Mouse (Mus musculus) kidney, postnatal 0 days (tissue): ENCODE data around the gene Ramp3. TPM values are rescaled to one million over a fixed set of nuclear protein-coding genes. Genes with fewer than 3 reads are reported as not detected.

ENCODE experiments used
- ATAC-seq: fragments of 200-750 bp; cut with Nextera tagmentation; replicated peaks from 2 replicates; pipeline ENCODE4 v1.8.0; 2017; ENCODE audit warnings: low read depth, moderate number of reproducible peaks, moderate TSS enrichment, moderate library complexity; ENCODE audit not compliant: low FRiP score
- DNase-seq: peaks from one replicate; pipeline ENCODE4 v3.0.0-alpha.2; 2016; ENCODE audit warnings: low spot score
- H3K27ac ChIP-seq: fragments of 300-500 bp; sonication (generic); 2 replicates; pipeline ENCODE4 v1.5.1; 2014; ENCODE audit warnings: mild to moderate bottlenecking
- H3K27me3 ChIP-seq: fragments of 300-500 bp; sonication (generic); 2 replicates; pipeline ENCODE4 v1.6.1; 2014; ENCODE audit warnings: low read length, mixed read lengths; ENCODE audit not compliant: insufficient read depth
- H3K36me3 ChIP-seq: fragments of 300-500 bp; sonication (generic); 2 replicates; pipeline ENCODE4 v1.6.1; 2014; ENCODE audit warnings: low read length, mixed read lengths; ENCODE audit not compliant: insufficient read depth
- H3K4me1 ChIP-seq: fragments of 300-500 bp; sonication (generic); replicated peaks from 2 replicates; pipeline ENCODE4 v1.6.1; 2014; ENCODE audit warnings: antibody characterized with exemption, low read length, mixed read lengths; ENCODE audit not compliant: insufficient read depth
- H3K4me2 ChIP-seq: fragments of 300-500 bp; sonication (generic); 2 replicates; pipeline ENCODE4 v1.6.1; 2014; ENCODE audit warnings: mild to moderate bottlenecking, low read length, moderate library complexity, mixed read lengths
- H3K4me3 ChIP-seq: fragments of 300-500 bp; sonication (generic); replicated peaks from 2 replicates; pipeline ENCODE4 v1.5.1; 2014; ENCODE audit warnings: low read depth, low read length
- H3K9ac ChIP-seq: fragments of 300-500 bp; sonication (generic); 2 replicates; pipeline ENCODE4 v1.6.1; 2014; ENCODE audit warnings: low read depth, low read length
- H3K9me3 ChIP-seq: fragments of 300-500 bp; sonication (generic); replicated peaks from 2 replicates; pipeline ENCODE4 v1.6.1; 2016; ENCODE audit warnings: low read length, inconsistent platforms, mixed read lengths
- CTCF ChIP-seq: IDR thresholded peaks from 2 replicates; pipeline ENCODE4 v1.5.1; 2016; ENCODE audit warnings: antibody characterized with exemption, low read depth, mild to moderate bottlenecking, moderate library complexity
- WGBS: fragments of 180-500 bp; shearing (Covaris S2); extraction: QIAGEN DNeasy Blood & Tissue Kit; methylation state at CpG from one replicate; pipeline ENCODE4 v1.1.7; 2014; 5-methylcytosine and 5-hydroxymethylcytosine counted together
- polyA plus RNA-seq: library from polyadenylated mRNA; unstranded; fragments of >200 nt; fragmentation: Nextera tagmentation; extraction: Ambion mirVana; gene quantifications from 2 replicates; pipeline ENCODE4 v1.2.1, GENCODE M21; 2015

The Ramp3 gene
- polyA plus RNA-seq, 1 experiment from 2014 or later = 26.5 TPM

GRCm38 (mm10) chr11:6626388-6626772 lies 31.9 kb upstream of the Ramp3 start:
- H3K4me1 ChIP-seq = peaks cover 9% of the 10 kb centered on the region; the same call in 1 of the 2 replicates
- H3K4me2 ChIP-seq = peak overlapping the region; percentile 83
- H3K4me3 ChIP-seq = peak overlapping the region; percentile 87
- peak overlapping the region; percentile 92 for H3K27ac ChIP-seq
- peaks cover 27% of the 10 kb centered on the region for H3K36me3 ChIP-seq
- ATAC-seq (peak; percentile 18), DNase-seq (no peak)
- WGBS = 11% methylated on average over 16 of the region's 16 CpGs
- TF ChIP-seq CTCF = no peak
- no peaks in the 10 kb centered on the region for H3K27me3 ChIP-seq
- H3K9ac ChIP-seq = peak overlapping the region; percentile 73
- H3K9me3 ChIP-seq = no peaks in the 10 kb centered on the region

DNA sequence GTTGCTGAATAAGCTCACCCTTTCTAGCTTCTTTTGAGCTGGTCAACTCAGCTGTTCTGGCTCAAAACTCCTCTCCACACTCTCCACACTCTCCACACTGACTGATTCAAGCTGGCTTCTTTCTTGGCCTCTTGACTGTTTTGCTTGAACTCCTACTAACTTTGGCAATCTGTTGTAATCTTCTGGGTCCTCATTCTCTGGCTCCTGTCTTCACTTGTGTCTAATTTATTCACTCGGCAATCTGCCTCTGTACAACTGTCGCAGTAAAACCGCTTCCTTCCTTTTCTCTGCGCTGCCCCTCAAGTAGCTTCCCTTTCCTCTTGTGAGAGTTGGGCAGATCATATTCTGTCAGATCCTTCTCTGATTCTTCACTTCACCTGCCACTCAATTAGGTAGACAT lies 30.6 kb upstream of the Ramp3 start:
- no peaks in the 10 kb centered on the region for H3K27me3 ChIP-seq
- H3K4me1 ChIP-seq = peaks cover 9% of the 10 kb centered on the region; the same call in 1 of the 2 replicates
- DNase-seq (peak; percentile 38), ATAC-seq (no peak)
- no peaks in the 10 kb centered on the region for H3K9me3 ChIP-seq
- H3K4me3 ChIP-seq = no peak overlapping the region
- H3K36me3 ChIP-seq = peaks cover 16% of the 10 kb centered on the region
- H3K9ac ChIP-seq = no peak overlapping the region
- 73% methylated on average over 4 of the region's 4 CpGs for WGBS
- peak overlapping the region; percentile 36; the same call in 1 of the 2 replicates for H3K27ac ChIP-seq
- H3K4me2 ChIP-seq = no peak overlapping the region
- TF ChIP-seq CTCF = no peak

- DNase-seq = peak; percentile 59
These were observed 29.8 kb upstream of the Ramp3 start for GRCm38 (mm10) chr11:6628568-6628967.

GRCm38 (mm10) chr11:6629655-6630054 lies 28.7 kb upstream of the Ramp3 start:
- peak; percentile 55 for TF ChIP-seq CTCF
- peak; percentile 13 for DNase-seq

More at GRCm38 (mm10) chr11:6628568-6628967, 29.8 kb upstream of the Ramp3 start:
- no peak overlapping the region for H3K9ac ChIP-seq
- ATAC-seq = peak; percentile 50; the same call in 1 of the 2 replicates
- peaks cover 9% of the 10 kb centered on the region; the same call in 1 of the 2 replicates for H3K4me1 ChIP-seq
- H3K27ac ChIP-seq = no peak overlapping the region
- H3K4me3 ChIP-seq = no peak overlapping the region
- H3K27me3 ChIP-seq = no peaks in the 10 kb centered on the region
- no peak overlapping the region for H3K4me2 ChIP-seq
- 17% methylated on average over 4 of the region's 4 CpGs for WGBS
- no peaks in the 10 kb centered on the region for H3K9me3 ChIP-seq
- TF ChIP-seq CTCF = peak; percentile 70
- peaks cover 9% of the 10 kb centered on the region; the same call in 1 of the 2 replicates for H3K36me3 ChIP-seq

GRCm38 (mm10) chr11:6636150-6636549 lies 22.2 kb upstream of the Ramp3 start:
- no peak for TF ChIP-seq CTCF
- ATAC-seq = no peak
- no peak for DNase-seq
- Histone ChIP-seq H3K4me1 (no peaks in the 10 kb centered on the region), H3K4me2 (no peak overlapping the region), H3K27me3 (no peaks in the 10 kb centered on the region), H3K4me3 (no peak overlapping the region), H3K9me3 (no peaks in the 10 kb centered on the region), H3K36me3 (no peaks in the 10 kb centered on the region), H3K9ac (no peak overlapping the region), H3K27ac (no peak overlapping the region)
- WGBS = 74% methylated on average over 8 of the region's 8 CpGs

More at GRCm38 (mm10) chr11:6629655-6630054, 28.7 kb upstream of the Ramp3 start:
- Histone ChIP-seq H3K9ac (no peak overlapping the region), H3K27ac (no peak overlapping the region), H3K36me3 (no peaks in the 10 kb centered on the region), H3K4me3 (no peak overlapping the region), H3K4me1 (peaks cover 8% of the 10 kb centered on the region; the same call in 1 of the 2 replicates), H3K9me3 (no peaks in the 10 kb centered on the region), H3K27me3 (no peaks in the 10 kb centered on the region), H3K4me2 (no peak overlapping the region)
- no peak for ATAC-seq

- Histone ChIP-seq H3K9me3 (no peaks in the 10 kb centered on the region), H3K27me3 (no peaks in the 10 kb centered on the region), H3K4me3 (no peak within 1 kb of the TSS), H3K4me2 (no peak within 1 kb of the TSS), H3K36me3 (no peaks in the 10 kb centered on the region), H3K27ac (no peak within 1 kb of the TSS), H3K4me1 (no peaks in the 10 kb centered on the region), H3K9ac (no peak within 1 kb of the TSS)
- ATAC-seq (no peak), DNase-seq (no peak)
- no peak for TF ChIP-seq CTCF
- 90% methylated on average over 4 of the region's 4 CpGs for whole genome bisulfite sequencing
These were observed 19.8 kb upstream of the Ramp3 start, which contains the start of gene Wap for GRCm38 (mm10) chr11:6638537-6638936. Gene Wap (minus strand): TSS chr11:6638637.

- H3K27me3 ChIP-seq = no peaks in the 10 kb centered on the region
- H3K9me3 ChIP-seq = no peaks in the 10 kb centered on the region
- no peaks in the 10 kb centered on the region for H3K4me1 ChIP-seq
- no peak for TF ChIP-seq CTCF
- ATAC-seq (no peak), DNase-seq (no peak)
- no peak overlapping the region for H3K4me2 ChIP-seq
- WGBS = 78% methylated on average over 6 of the region's 6 CpGs
- H3K27ac ChIP-seq = no peak overlapping the region
- H3K9ac ChIP-seq = no peak overlapping the region
- no peaks in the 10 kb centered on the region for H3K36me3 ChIP-seq
- H3K4me3 ChIP-seq = no peak overlapping the region
These were observed 19.2 kb upstream of the Ramp3 start for GRCm38 (mm10) chr11:6639072-6639471.
